Mouse (Mus musculus) bone marrow macrophage, adult 2 months (primary cell): ENCODE measurements around the gene Lsm14b.

Experiments
- CTCF ChIP-seq: IDR thresholded peaks from 2 replicates; pipeline ENCODE4 v1.5.1; 2012; ENCODE audit warnings: low read depth, mild to moderate bottlenecking, low read length, moderate library complexity
- POLR2A ChIP-seq: IDR thresholded peaks from 2 replicates; pipeline ENCODE4 v1.6.1; 2012; ENCODE audit warnings: mild to moderate bottlenecking, low read depth, low read length, borderline replicate concordance

GRCm38 (mm10) chr2:179976295-179976627 lies 48.5 kb upstream of the Lsm14b start:
- TF ChIP-seq CTCF (no peak), POLR2A (no peak)
